Mouse (Mus musculus): Measurements from ENCODE around the gene Adgrd1.

DNA sequence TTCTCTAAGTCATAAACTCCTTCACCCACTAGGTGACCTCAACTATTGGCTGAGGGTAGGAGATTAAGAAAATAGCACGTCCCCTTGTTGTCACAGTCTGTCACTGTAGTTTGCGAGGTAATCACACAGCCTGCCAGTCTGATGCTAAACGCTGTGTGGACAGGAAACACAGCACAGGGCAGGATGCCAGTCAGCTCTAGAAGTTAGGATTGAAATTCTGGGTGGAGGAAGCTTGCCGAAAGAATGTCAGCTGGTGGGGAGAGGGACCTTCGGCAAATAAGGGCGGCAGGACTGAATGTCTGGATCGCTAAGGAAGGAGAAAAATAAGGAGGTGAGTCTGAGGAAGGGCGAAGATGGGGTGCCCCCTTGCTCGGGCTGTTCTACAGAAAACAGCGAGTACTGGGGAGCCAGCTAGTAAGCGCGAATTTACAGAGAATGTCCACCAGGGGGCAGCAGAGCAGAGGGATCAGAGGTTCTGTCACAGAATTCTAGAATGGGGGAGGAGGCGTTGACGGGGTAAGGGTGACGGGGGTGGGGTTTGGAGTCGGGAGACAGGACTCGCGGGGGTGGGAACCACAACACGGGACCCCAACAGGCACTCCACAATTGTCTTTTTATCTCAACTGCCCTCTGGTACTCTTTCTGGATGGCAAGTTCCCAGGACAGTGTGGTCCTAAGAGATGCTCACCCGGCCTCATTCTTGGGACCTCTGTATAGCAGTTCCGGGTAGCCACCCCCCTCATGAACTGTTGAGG lies 33.3 kb upstream of the Adgrd1 start:
- TF ChIP-seq CTCF (IDR thresholded peaks at IDR 0.05; ENCODE audit: low read depth) (peak; percentile 84), EP300 (IDR thresholded peaks at IDR 0.05; ENCODE audit: low read depth) (no peak)
